In genomic region chr1:186123690-186124089, GRCm38 (mm10) we compare ENCODE assay signal across 19 mouse cellular contexts. TPM values are rescaled to one million over a fixed set of nuclear protein-coding genes. Genes with fewer than 3 reads are reported as not detected.
DNase-seq lines count a peak whose midpoint lies in the region; ATAC-seq lines count a peak whose summit lies in the region.
"Had no signal": no experiment of that assay in that cellular context is flagged by ENCODE, and none has a peak within 500 bp of the region (broad histone marks: within the 10 kb centered on the region; RNA-seq: fewer than 3 reads in every experiment).

No protein-coding gene starts in this region.

- no peak overlapping the region for H3K27ac ChIP-seq in hindbrain, embryonic 12.5 days
- H3K27ac ChIP-seq: embryonic facial prominence, embryonic 10.5 days; embryonic facial prominence, embryonic 12.5 days; forebrain, embryonic 13.5 days; forebrain, embryonic 15.5 days had no signal

- peak; percentile 69 for ATAC-seq in granulocyte monocyte progenitor cell, adult 5-6 weeks (replicated peaks; ENCODE audit: poor library complexity, severe bottlenecking)
- peak; percentile 47 for ATAC-seq in megakaryocyte, adult 5-6 weeks (ENCODE audit: poor library complexity, severe bottlenecking)
- ATAC-seq in hindbrain, embryonic 12.5 days (ENCODE audit: low FRiP score) = no peak
- ATAC-seq: forebrain, embryonic 13.5 days; forebrain, embryonic 15.5 days; forebrain, postnatal 0 days had no signal

- no peaks in the 10 kb centered on the region for H3K36me3 ChIP-seq in hindbrain, embryonic 12.5 days
- H3K36me3 ChIP-seq: embryonic facial prominence, embryonic 10.5 days; embryonic facial prominence, embryonic 12.5 days; forebrain, embryonic 15.5 days had no signal

- DNase-seq in thymus, postnatal 14 days = no peak
- no peak for DNase-seq in adipocyte (ENCODE audit: low spot score)
- DNase-seq: adrenal gland, adult 8-10 months; adrenal gland, postnatal 14 days; adrenal gland, postnatal 36 days; cerebellum, adult 11-12 months; cerebellum, adult 2 months; cerebellum, adult 9-10 months; cerebellum, postnatal 14 days; cerebellum, postnatal 36 days; forebrain, postnatal 0 days had no signal

- H3K27me3 ChIP-seq in hindbrain, embryonic 12.5 days = no peaks in the 10 kb centered on the region
- H3K27me3 ChIP-seq: embryonic facial prominence, embryonic 12.5 days; forebrain, embryonic 13.5 days had no signal

- H3K4me3 ChIP-seq in hindbrain, embryonic 12.5 days = no peak overlapping the region
- H3K4me3 ChIP-seq: embryonic facial prominence, embryonic 10.5 days; embryonic facial prominence, embryonic 12.5 days; forebrain, embryonic 13.5 days; forebrain, embryonic 15.5 days had no signal

- H3K4me2 ChIP-seq in hindbrain, embryonic 12.5 days (replicated peaks) = no peak overlapping the region
- H3K4me2 ChIP-seq: embryonic facial prominence, embryonic 12.5 days; forebrain, embryonic 13.5 days; forebrain, embryonic 15.5 days had no signal

- H3K9ac ChIP-seq in hindbrain, embryonic 12.5 days = no peak overlapping the region
- H3K9ac ChIP-seq: embryonic facial prominence, embryonic 12.5 days; forebrain, embryonic 13.5 days; forebrain, embryonic 15.5 days; forebrain, postnatal 0 days had no signal

- H3K4me1 ChIP-seq in hindbrain, embryonic 12.5 days = 0 out of 2 replicates have a peak, but pooled peaks cover 3% of the 10 kb centered on the region
- H3K4me1 ChIP-seq: forebrain, embryonic 13.5 days; forebrain, embryonic 15.5 days had no signal

- H3K9me3 ChIP-seq in hindbrain, embryonic 12.5 days (replicated peaks) = no peaks in the 10 kb centered on the region
- H3K9me3 ChIP-seq: embryonic facial prominence, embryonic 10.5 days; embryonic facial prominence, embryonic 12.5 days; forebrain, embryonic 13.5 days; forebrain, embryonic 15.5 days had no signal

RNA-seq across cellular contexts. Expression of gene Lyplal1, which starts 6.6 kb away (rescaled TPM):
- 0.90 and 2.2 TPM in 2 replicates for total RNA-seq in granulocyte monocyte progenitor cell, adult 5-6 weeks (2014; fragmentation: Nextera tagmentation)
- 4.1 and 6.3 TPM in 2 replicates for total RNA-seq in granulocyte monocyte progenitor cell, adult 5-6 weeks (2017)
- 0.31 and 1.1 TPM in 2 replicates for total RNA-seq in megakaryocyte, adult 5-6 weeks (2015)
- 0.95 and 1.6 TPM in 2 replicates for total RNA-seq in megakaryocyte, adult 5-6 weeks (2017)
- 18.8 and 19.6 TPM in 2 replicates for polyA plus RNA-seq in hindbrain, embryonic 12.5 days (2016; fragmentation: Nextera tagmentation; extraction: Ambion mirVana)
- total RNA-seq: MEL had no signal
